Mouse (Mus musculus) E14TG2a.4 (cell line): Measurements from ENCODE around the gene Acad9.

Experiments used
- H3K27me3 ChIP-seq: 2 replicates; pipeline ENCODE4 v1.6.1; 2014; ENCODE audit warnings: low read length, control low read depth; ENCODE audit not compliant: insufficient read depth
- H3K36me3 ChIP-seq: 2 replicates; pipeline ENCODE4 v1.6.1; 2014; ENCODE audit warnings: low read length, control low read depth; ENCODE audit not compliant: insufficient read depth
- H3K4me1 ChIP-seq: replicated peaks from 2 replicates; pipeline ENCODE4 v1.6.1; 2014; ENCODE audit warnings: low read depth, low read length, control low read depth
- H3K4me3 ChIP-seq: replicated peaks from 2 replicates; pipeline ENCODE4 v1.5.1; 2014; ENCODE audit warnings: mild to moderate bottlenecking, low read length
- H3K9me3 ChIP-seq: 2 replicates; pipeline ENCODE4 v1.6.1; 2014; ENCODE audit warnings: low read length, control low read depth
- CTCF ChIP-seq: conservative IDR thresholded peaks from 2 replicates; pipeline ENCODE4 v1.5.1; 2014; ENCODE audit warnings: low read length
- NANOG ChIP-seq: IDR thresholded peaks from 2 replicates; pipeline ENCODE4 v1.6.1; 2014; ENCODE audit warnings: borderline replicate concordance, low read length, mixed read lengths
- POU5F1 ChIP-seq: IDR thresholded peaks from 2 replicates; pipeline ENCODE4 v1.6.1; 2014; ENCODE audit warnings: low read length, borderline replicate concordance

The Acad9 gene

DNA sequence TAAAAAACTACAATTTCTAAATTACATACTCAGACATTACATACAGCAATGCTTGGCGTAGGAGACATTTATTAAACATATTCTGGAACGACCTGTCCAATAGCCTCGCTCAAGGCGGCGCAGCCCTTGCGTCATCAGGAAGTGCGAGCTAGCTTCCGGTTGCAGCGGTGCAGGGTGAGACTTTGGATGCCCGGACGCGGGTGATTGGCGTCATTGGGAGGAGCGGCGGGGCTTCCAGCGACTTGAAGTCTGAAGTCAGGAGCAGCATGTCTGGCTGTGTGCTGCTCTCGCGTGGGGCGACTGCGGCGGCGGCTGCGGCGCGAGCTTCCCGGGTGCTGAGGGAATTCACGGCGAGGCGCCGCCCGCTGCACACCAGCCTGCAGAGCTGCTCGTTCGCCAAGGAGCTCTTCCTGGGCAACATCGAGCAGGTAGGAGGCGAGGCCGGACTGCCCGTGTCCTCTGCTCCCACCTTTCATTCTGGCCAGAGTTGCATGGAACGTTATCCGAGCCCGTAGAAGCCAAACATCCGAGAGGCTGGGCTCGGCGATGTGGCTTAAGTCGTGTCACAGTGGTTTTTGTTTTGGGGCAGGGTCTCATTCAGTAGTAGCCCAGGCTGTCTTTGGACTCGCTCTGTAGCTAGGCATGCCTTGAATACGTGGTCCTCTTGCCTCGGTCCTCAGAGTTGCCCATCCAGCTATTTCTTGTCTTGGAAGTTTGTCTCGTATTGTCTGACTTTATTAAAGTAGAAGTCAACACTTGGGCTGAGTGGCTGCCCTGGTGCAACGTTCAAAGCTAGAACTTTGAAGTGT, at the start of gene Acad9:
Gene Acad9, plus strand, starts transcription at position 137 of the 809 bp plus-strand sequence.
- peaks cover 31% of the 10 kb centered on the region for H3K36me3 ChIP-seq
- TF ChIP-seq NANOG (no peak), CTCF (no peak), POU5F1 (no peak)
- peaks cover 8% of the 10 kb centered on the region for H3K4me1 ChIP-seq

GRCm38 (mm10) chr3:36025732-36026131, 40.0 kb upstream of the Acad9 start:
- Histone ChIP-seq H3K4me3 (no peak overlapping the region), H3K36me3 (no peaks in the 10 kb centered on the region), H3K4me1 (no peaks in the 10 kb centered on the region), H3K27me3 (no peaks in the 10 kb centered on the region), H3K9me3 (peaks cover 8% of the 10 kb centered on the region; the same call in 1 of the 2 replicates)
- TF ChIP-seq CTCF, result no peak
- no peak for TF ChIP-seq NANOG
- no peak for TF ChIP-seq POU5F1

More for the DNA sequence above, at the start of gene Acad9:
- peaks cover 5% of the 10 kb centered on the region; the same call in 1 of the 2 replicates for H3K9me3 ChIP-seq
- H3K27me3 ChIP-seq, result no peaks in the 10 kb centered on the region; the same call in 1 of the 2 replicates
- peak within 1 kb of the TSS; percentile 92 for H3K4me3 ChIP-seq

DNA sequence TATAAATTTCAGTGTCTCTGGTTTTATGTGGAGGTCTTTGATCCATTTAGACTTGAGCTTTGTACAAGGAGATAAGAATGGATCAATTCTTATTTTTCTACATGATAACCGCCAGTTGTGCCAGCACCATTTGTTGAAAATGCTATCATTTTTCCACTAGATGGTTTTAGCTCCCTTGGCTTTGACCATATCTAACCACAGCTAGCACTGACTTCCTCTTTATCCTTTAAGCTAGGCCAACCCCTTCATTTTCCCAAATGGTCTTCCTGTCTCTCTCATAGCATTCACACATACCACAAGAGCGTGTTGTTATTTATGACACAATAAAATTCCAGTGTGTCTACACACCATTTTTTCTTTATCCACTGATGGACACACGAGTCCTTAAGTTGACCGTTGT, 35.8 kb upstream of the Acad9 start:
- no peaks in the 10 kb centered on the region for H3K4me1 ChIP-seq
- H3K4me3 ChIP-seq, result no peak overlapping the region
- peaks cover 8% of the 10 kb centered on the region; the same call in 1 of the 2 replicates for H3K9me3 ChIP-seq
- H3K27me3 ChIP-seq, result no peaks in the 10 kb centered on the region
- H3K36me3 ChIP-seq, result no peaks in the 10 kb centered on the region
- no peak for TF ChIP-seq CTCF
- no peak for TF ChIP-seq NANOG

DNA sequence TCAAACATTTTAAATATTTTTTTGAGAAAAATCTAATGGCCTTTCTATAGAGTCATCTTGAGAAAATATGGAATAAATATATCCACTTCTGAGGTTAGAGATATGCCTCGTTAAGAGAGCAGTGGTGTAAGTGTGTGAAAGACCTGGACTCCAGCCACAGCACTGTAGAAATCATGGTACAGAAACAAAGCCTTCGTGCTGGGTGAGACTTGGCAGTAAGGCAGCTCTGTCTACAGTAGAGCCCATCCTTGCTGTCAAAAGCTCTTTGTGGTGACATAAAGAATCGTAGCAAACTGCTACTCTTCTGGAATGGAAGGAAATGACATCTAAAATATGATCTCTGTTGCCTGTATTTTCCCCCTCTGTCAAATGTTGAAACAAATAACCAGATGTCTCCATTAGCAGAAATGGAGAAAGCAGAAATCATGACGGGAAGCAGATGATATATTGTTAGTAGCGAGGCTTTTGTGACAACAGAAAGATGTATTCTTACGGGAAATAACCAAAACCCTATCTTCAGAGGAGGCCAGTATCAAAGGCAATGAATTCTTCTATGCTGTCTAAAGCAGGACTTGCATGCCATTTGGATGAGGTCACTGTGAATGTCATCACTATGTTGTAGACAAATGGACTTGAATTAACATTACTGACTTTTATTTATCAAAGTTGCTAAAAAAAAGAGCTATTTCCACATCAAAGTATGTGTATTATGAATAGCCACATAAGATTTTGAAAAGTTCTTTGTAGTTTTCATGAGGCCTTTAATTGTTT, 33.9 kb upstream of the Acad9 start:
- no peaks in the 10 kb centered on the region for H3K36me3 ChIP-seq
- H3K4me3 ChIP-seq, result no peak overlapping the region
- H3K4me1 ChIP-seq, result no peaks in the 10 kb centered on the region
- TF ChIP-seq CTCF, result no peak
- TF ChIP-seq POU5F1, result no peak
- TF ChIP-seq NANOG, result no peak
- no peaks in the 10 kb centered on the region for H3K27me3 ChIP-seq
- H3K9me3 ChIP-seq, result peaks cover 4% of the 10 kb centered on the region; the same call in 1 of the 2 replicates

DNA sequence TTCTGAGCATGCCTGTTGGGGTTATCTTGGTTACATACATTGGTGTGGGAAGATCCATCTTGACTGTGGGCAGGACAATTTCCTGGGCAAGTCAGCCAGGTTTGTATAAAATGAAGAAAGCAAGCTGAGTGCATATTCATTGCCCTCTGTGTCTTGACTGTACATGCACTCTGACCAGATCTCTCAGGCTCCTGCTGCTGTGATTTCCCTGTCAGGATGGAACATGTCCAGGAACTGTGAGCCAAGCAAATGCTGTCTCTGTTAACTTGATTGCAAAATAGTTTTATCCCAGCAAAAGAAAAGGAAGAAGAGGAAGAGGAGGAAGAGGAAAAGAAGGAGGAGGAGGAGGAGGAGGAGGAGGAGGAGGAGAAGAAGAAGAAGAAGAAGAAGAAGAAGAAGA, 21.3 kb upstream of the Acad9 start:
- Histone ChIP-seq H3K4me3 (no peak overlapping the region), H3K4me1 (no peaks in the 10 kb centered on the region), H3K36me3 (no peaks in the 10 kb centered on the region), H3K27me3 (no peaks in the 10 kb centered on the region), H3K9me3 (no peaks in the 10 kb centered on the region)
- TF ChIP-seq CTCF (no peak), POU5F1 (no peak), NANOG (no peak)

GRCm38 (mm10) chr3:36045086-36045485, 20.7 kb upstream of the Acad9 start:
- no peak for TF ChIP-seq CTCF
- TF ChIP-seq NANOG, result no peak
- no peak for TF ChIP-seq POU5F1

DNA sequence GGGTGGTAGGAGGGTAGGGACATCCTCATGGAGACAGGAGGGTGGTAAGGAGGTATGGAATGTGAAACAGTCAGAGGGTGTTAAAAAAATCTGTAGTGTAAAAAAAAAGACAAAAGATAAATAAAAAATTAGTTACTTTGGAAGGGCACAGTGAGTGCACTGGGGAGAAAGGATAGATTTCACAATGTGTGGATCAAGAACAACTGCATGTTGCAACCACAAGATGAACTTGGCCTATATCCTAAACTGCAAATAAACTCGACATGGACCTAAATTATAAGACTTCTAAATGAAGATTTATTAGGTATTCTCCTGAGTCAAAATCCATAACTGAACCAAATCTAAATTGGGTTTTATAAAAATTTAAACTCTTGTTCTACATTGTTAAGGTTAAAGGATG, 16.7 kb upstream of the Acad9 start:
- no peak overlapping the region for H3K4me3 ChIP-seq
- no peaks in the 10 kb centered on the region for H3K4me1 ChIP-seq
- no peaks in the 10 kb centered on the region for H3K36me3 ChIP-seq
- no peaks in the 10 kb centered on the region; the same call in 1 of the 2 replicates for H3K9me3 ChIP-seq
- TF ChIP-seq CTCF (no peak), NANOG (no peak), POU5F1 (no peak)
- no peaks in the 10 kb centered on the region for H3K27me3 ChIP-seq

More at GRCm38 (mm10) chr3:36045086-36045485, 20.7 kb upstream of the Acad9 start:
- Histone ChIP-seq H3K27me3 (no peaks in the 10 kb centered on the region), H3K9me3 (no peaks in the 10 kb centered on the region), H3K4me3 (no peak overlapping the region), H3K36me3 (no peaks in the 10 kb centered on the region), H3K4me1 (no peaks in the 10 kb centered on the region)

GRCm38 (mm10) chr3:36053447-36053846, 12.3 kb upstream of the Acad9 start, which contains the start of gene Ccdc144b:
Ccdc144b (minus strand) TSS chr3:36053547.
- H3K36me3 ChIP-seq, result no peaks in the 10 kb centered on the region
- H3K4me1 ChIP-seq, result no peaks in the 10 kb centered on the region
- H3K4me3 ChIP-seq, result no peak within 1 kb of the TSS
- TF ChIP-seq NANOG, result no peak
- TF ChIP-seq CTCF, result no peak
- TF ChIP-seq POU5F1, result no peak
- H3K27me3 ChIP-seq, result no peaks in the 10 kb centered on the region
- H3K9me3 ChIP-seq, result no peaks in the 10 kb centered on the region; the same call in 1 of the 2 replicates
